In the genomic region with DNA sequence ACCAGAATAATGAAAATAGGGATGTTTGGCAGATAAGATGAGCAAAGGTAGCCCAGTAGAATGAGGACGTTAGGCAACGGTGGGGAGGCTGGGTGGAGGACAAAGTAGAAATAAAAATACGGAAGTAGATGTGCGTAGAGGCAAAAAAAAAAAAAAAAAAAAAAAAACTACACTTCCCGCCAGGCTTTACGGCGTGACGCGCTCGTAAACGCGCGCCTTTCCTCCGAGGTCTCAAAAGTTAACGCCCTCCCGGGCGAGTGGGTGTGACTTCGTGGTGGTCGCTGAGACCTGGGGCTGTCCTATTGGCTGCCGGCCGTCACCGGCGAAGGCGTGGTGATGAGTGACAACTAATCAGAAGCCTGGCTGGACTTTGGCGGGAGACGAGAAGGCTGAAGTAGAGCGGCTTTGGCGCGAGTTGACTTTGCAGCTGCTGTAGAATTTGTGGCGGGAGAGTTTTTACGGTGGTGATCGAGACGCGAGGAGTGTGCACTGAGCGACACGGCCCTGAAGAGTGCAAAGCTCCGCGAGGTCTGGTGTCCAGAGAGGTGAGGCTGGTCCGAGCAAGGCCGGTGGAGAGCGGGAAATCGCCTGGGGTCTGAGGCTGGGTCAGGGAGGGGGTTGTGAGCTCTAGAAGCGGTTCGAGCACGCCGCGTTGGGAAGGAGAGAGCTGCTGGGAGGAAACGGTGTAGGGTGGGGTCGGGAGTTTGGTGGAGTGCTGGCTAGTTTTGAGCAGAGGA, we compare ENCODE assay signal across 8 mouse cellular contexts. TPM values are rescaled to one million over a fixed set of nuclear protein-coding genes. Genes with fewer than 3 reads are reported as not detected.
DNase-seq lines count a peak whose midpoint lies in the region; ATAC-seq lines count a peak whose summit lies in the region.

A gene (plus strand): TSS at position 365 of the 737 bp plus-strand sequence.

- peaks cover 15% of the 10 kb centered on the region for H3K79me2 ChIP-seq in macrophage (ENCODE audit: inconsistent target)

- WGBS in hindbrain, embryonic 16.5 days: under 1% methylated on average over 49 of the region's 49 CpGs
- under 1% methylated on average over 49 of the region's 49 CpGs for WGBS in macrophage (ENCODE audit: missing documents)

- H3K36me3 ChIP-seq in hindbrain, embryonic 16.5 days (ENCODE audit: control insufficient read depth, insufficient read depth, low read length): no peaks in the 10 kb centered on the region
- H3K36me3 ChIP-seq in macrophage (ENCODE audit: inconsistent target): 0 out of 2 replicates have a peak, but pooled peaks cover 6% of the 10 kb centered on the region

- no peaks in the 10 kb centered on the region for H3K27me3 ChIP-seq in hindbrain, embryonic 16.5 days (replicated peaks; ENCODE audit: control insufficient read depth, insufficient read depth, low read length)

- peak within 1 kb of the TSS; percentile 52 for H3K4me3 ChIP-seq in hindbrain, embryonic 16.5 days (ENCODE audit: low read length)
- peak within 1 kb of the TSS; percentile 80 for H3K4me3 ChIP-seq in macrophage (ENCODE audit: inconsistent target)

- peak; percentile 100 for DNase-seq in WW6 (ENCODE audit: low read depth, low spot score)
- DNase-seq in cerebellum, postnatal 4 days (ENCODE audit: low spot score in 2 of 2): peak; percentile 89 to 92
- peak; percentile 97 for DNase-seq in gastrocnemius, adult 18-20 months (ENCODE audit: low spot score)
- peak; percentile 84 to 93 for DNase-seq in left cerebral cortex, adult 18-20 months (ENCODE audit: low spot score in 2 of 2)
- peak; percentile 95 for DNase-seq in right cerebral cortex, adult 18-20 months
- DNase-seq in urinary bladder, postnatal 10 days (ENCODE audit: low spot score): peak; percentile 78

- peak within 1 kb of the TSS; percentile 52 for H3K9ac ChIP-seq in hindbrain, embryonic 16.5 days (ENCODE audit: low read depth, low read length)

- H3K4me1 ChIP-seq in hindbrain, embryonic 16.5 days (ENCODE audit: control insufficient read depth, insufficient read depth, low read depth, low read length): peaks cover 6% of the 10 kb centered on the region

- H3K9me3 ChIP-seq in hindbrain, embryonic 16.5 days (ENCODE audit: control insufficient read depth, low read length): no peaks in the 10 kb centered on the region

- peak; percentile 98 for ATAC-seq in hindbrain, embryonic 16.5 days

- peak within 1 kb of the TSS; percentile 98 for H3K4me2 ChIP-seq in hindbrain, embryonic 16.5 days (ENCODE audit: low read length)

- no peak within 1 kb of the TSS for H3K27ac ChIP-seq in hindbrain, embryonic 16.5 days (ENCODE audit: low read depth, low read length)
- peak within 1 kb of the TSS; percentile 66 for H3K27ac ChIP-seq in macrophage

RNA-seq across cellular contexts. Expression of the gene that starts here (rescaled TPM):
- under 1 TPM; 0.09 to 0.26 TPM for total RNA-seq in gastrocnemius, adult 18-20 months (2021)
- 4.6 and 6.3 TPM in 2 replicates for polyA plus RNA-seq in hindbrain, embryonic 16.5 days (2015; fragmentation: Nextera tagmentation; extraction: Ambion mirVana)
- total RNA-seq in left cerebral cortex, adult 18-20 months (2021): under 1 TPM; 0.33 to 0.45 TPM
- 1 to 10 TPM in 20 of 26 experiments, under 1 TPM in 6; 0.25 to 5.5 (median 2.3) TPM for total RNA-seq in macrophage (2018; cell fraction: chromatin; rRNA removed)
- total RNA-seq in macrophage (2018; cell fraction: cytosol; rRNA removed): 1 to 10 TPM in 22 of 26 experiments, under 1 TPM in 4; 0.57 to 2.4 (median 1.4) TPM
- 10 to 100 TPM in 1 of 26 experiments, 1 to 10 TPM in 23, under 1 TPM in 2; 0.58 to 22.6 (median 1.7) TPM for total RNA-seq in macrophage (2018; cell fraction: nucleus; rRNA removed)
- polyA plus RNA-seq in macrophage (2018): 0.70 to 13.4 TPM (median 2.2 TPM) in 3 replicates

Comparison
In these comparisons a context has a peak if more than half of its experiments do, and no peak if none do; other contexts are left out.
1. Peak in DNase-seq in gastrocnemius, adult 18-20 months; RNA of the gene not detected or under 1 TPM.
2. Peak in DNase-seq in left cerebral cortex, adult 18-20 months; RNA of the gene not detected or under 1 TPM.